Mouse (Mus musculus) retina, postnatal 1 day (tissue): ENCODE data around the gene Pex14.

Source experiments
- DNase-seq: peaks from one replicate; pipeline ENCODE4 v3.0.0-alpha.2; 2012

Pex14 gene

GRCm38 (mm10) chr4:148979837-148980236 is 119.8 kb downstream of the Pex14 start:
- DNase-seq = peak; percentile 54

- no peak for DNase-seq
Observed at GRCm38 (mm10) chr4:148978926-148979325, 120.8 kb downstream of the Pex14 start.

GRCm38 (mm10) chr4:148978221-148978855 is 121.3 kb downstream of the Pex14 start:
- DNase-seq = no peak

- peak; percentile 66 for DNase-seq
Observed at GRCm38 (mm10) chr4:148974833-148975232, 124.8 kb downstream of the Pex14 start.

GRCm38 (mm10) chr4:148973387-148973786 is 126.3 kb downstream of the Pex14 start:
- DNase-seq = peak; percentile 75

- no peak for DNase-seq
Observed at GRCm38 (mm10) chr4:148972707-148973106, 127.0 kb downstream of the Pex14 start.

- peak; percentile 63 for DNase-seq
Observed at GRCm38 (mm10) chr4:148971613-148972242, 127.9 kb downstream of the Pex14 start.

GRCm38 (mm10) chr4:148970742-148971141 is 128.9 kb downstream of the Pex14 start:
- no peak for DNase-seq

- no peak for DNase-seq
Observed at GRCm38 (mm10) chr4:148969610-148970009, 130.1 kb downstream of the Pex14 start.

GRCm38 (mm10) chr4:148968859-148969258 is 130.8 kb downstream of the Pex14 start:
- DNase-seq = no peak

- DNase-seq = no peak
Observed at GRCm38 (mm10) chr4:148966132-148966531, 133.5 kb downstream of the Pex14 start.

- DNase-seq = no peak
Observed at GRCm38 (mm10) chr4:148964541-148965310, 134.9 kb downstream of the Pex14 start.

GRCm38 (mm10) chr4:148962096-148962495 is 137.6 kb downstream of the Pex14 start:
- no peak for DNase-seq

- DNase-seq = no peak
Observed at GRCm38 (mm10) chr4:148961081-148961480, 138.6 kb downstream of the Pex14 start.

GRCm38 (mm10) chr4:148960011-148960410 is 139.7 kb downstream of the Pex14 start:
- no peak for DNase-seq

GRCm38 (mm10) chr4:148955131-148955813 is 144.4 kb downstream of the Pex14 start:
- peak; percentile 33 for DNase-seq

GRCm38 (mm10) chr4:148952328-148953222 is 147.1 kb downstream of the Pex14 start:
- peak; percentile 69 for DNase-seq

- no peak for DNase-seq
Observed at GRCm38 (mm10) chr4:148951821-148952291, 147.8 kb downstream of the Pex14 start.

- peak; percentile 99 for DNase-seq
Observed at GRCm38 (mm10) chr4:148950932-148951650, 148.6 kb downstream of the Pex14 start.

- no peak for DNase-seq
Observed at GRCm38 (mm10) chr4:148950487-148950886, 149.2 kb downstream of the Pex14 start.

- DNase-seq = no peak
Observed at GRCm38 (mm10) chr4:148947833-148948388, 151.8 kb downstream of the Pex14 start.
